Mouse (Mus musculus): ENCODE results near the gene Zdhhc11. TPM values are rescaled to one million over a fixed set of nuclear protein-coding genes. Genes with fewer than 3 reads are reported as not detected.
A peak's percentile ranks its signal among the peaks of the same experiment; 100 is the strongest.

The Zdhhc11 gene
- total and polyA plus RNA-seq, 2 experiments: not detected

DNA sequence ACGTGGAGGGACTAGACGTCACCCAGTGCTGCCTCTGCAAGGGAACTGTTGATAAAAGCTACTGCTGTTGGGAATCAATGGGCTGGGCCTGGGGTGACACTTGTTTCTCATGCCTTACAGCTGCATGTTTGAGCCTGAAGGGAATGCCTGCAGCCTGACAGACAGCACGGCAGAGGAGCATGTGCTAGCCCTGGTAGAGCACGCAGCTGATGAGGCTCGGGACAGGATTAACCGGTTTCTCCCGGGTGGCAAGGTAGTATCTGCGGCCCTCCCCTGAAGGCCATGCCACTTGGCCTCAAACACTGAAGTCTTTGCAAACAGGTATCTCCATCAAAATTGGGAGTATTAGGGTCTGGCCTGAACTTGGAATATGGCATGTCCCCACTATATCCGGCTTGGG lies 19.0 kb upstream of the Zdhhc11 start:
- H3K4me1 ChIP-seq (ENCODE audit: control insufficient read depth, insufficient read depth, low read length): no peaks in the 10 kb centered on the region
- 97% methylated on average over 9 of the region's 9 CpGs for WGBS
- no peak overlapping the region for H3K9ac ChIP-seq (ENCODE audit: low read depth, low read length)
- no peaks in the 10 kb centered on the region for H3K27me3 ChIP-seq (ENCODE audit: control insufficient read depth, insufficient read depth, low read length)
- peaks cover 32% of the 10 kb centered on the region for H3K36me3 ChIP-seq (ENCODE audit: control insufficient read depth, insufficient read depth, low read length)
- no peak overlapping the region for H3K27ac ChIP-seq (replicated peaks; ENCODE audit: insufficient read depth, low read depth, low read length)
- H3K79me2 ChIP-seq (ENCODE audit: control insufficient read depth, insufficient read depth, low read length): no peaks in the 10 kb centered on the region
- no peak for DNase-seq (ENCODE audit: extremely low read depth, low read depth, low spot score)
- no peak overlapping the region for H3K4me3 ChIP-seq (ENCODE audit: insufficient read depth, low read depth, low read length)
- TF ChIP-seq CTCF (IDR thresholded peaks at IDR 0.05; ENCODE audit: low read depth, low read length) (no peak), POLR2A (IDR thresholded peaks at IDR 0.05; ENCODE audit: extremely low read depth, insufficient read depth, low read length) (no peak)

DNA sequence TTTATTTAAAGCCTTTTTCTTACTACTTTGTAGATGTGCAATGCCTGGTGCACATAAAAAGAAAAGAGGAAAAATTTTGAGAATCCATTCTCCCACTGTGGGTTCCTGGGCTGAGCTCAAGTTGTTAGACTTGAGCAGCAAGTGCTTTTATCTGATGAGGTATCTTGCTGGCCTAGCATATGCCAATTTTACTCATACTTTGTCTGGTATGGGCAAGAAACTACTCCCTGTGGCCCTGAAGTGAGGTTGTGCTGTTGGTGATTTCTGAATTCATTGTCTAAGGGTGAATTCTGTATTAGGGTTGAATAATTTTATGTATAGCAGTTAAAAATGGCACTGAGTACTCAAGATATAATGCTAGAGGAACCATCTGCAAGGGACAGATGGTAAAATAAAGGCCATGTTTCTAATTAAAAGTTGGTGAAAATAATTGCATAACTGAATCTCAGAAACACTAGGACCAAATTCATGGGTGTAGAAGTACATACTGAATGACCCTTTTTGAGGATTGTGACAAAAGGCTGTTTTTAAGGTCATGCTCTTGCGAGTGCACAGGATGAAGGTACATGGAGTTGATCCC lies 10.0 kb upstream of the Zdhhc11 start:
- Histone ChIP-seq H3K9ac (ENCODE audit: low read depth, low read length) (no peak overlapping the region), H3K4me3 (ENCODE audit: insufficient read depth, low read depth, low read length) (no peak overlapping the region), H3K36me3 (ENCODE audit: control insufficient read depth, insufficient read depth, low read length) (peaks cover 27% of the 10 kb centered on the region), H3K79me2 (ENCODE audit: control insufficient read depth, insufficient read depth, low read length) (no peaks in the 10 kb centered on the region), H3K4me1 (ENCODE audit: control insufficient read depth, insufficient read depth, low read length) (no peaks in the 10 kb centered on the region), H3K27ac (replicated peaks; ENCODE audit: insufficient read depth, low read depth, low read length) (no peak overlapping the region), H3K27me3 (ENCODE audit: control insufficient read depth, insufficient read depth, low read length) (no peaks in the 10 kb centered on the region)
- TF ChIP-seq POLR2A (IDR thresholded peaks at IDR 0.05; ENCODE audit: extremely low read depth, insufficient read depth, low read length) (no peak), CTCF (IDR thresholded peaks at IDR 0.05; ENCODE audit: low read depth, low read length) (no peak)
- 97% methylated on average over 1 of the region's 1 CpGs for whole genome bisulfite sequencing
- no peak for DNase-seq (ENCODE audit: extremely low read depth, low read depth, low spot score)

DNA sequence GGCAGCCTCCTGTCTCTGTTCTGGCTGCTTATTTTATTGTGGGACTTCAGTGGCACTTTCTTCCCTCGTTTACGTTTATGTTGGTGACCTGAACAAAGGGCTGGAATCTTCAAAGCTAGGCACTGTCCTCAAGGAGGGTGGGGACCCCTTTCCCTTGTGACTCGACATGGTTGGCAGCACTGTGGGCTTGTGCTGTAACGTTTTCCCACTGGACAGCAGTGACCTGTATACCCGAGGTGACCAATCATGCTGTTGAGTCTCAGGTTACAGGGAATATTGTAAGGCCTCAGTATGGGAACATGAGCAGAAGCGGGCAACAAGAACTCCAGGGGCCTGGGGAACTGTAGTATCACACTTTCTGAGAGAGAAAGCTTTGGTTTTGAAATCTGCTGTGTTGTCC lies 9.0 kb upstream of the Zdhhc11 start:
- Histone ChIP-seq H3K36me3 (ENCODE audit: control insufficient read depth, insufficient read depth, low read length) (peaks cover 28% of the 10 kb centered on the region), H3K27ac (replicated peaks; ENCODE audit: insufficient read depth, low read depth, low read length) (no peak overlapping the region), H3K9ac (ENCODE audit: low read depth, low read length) (no peak overlapping the region), H3K4me1 (ENCODE audit: control insufficient read depth, insufficient read depth, low read length) (no peaks in the 10 kb centered on the region), H3K4me3 (ENCODE audit: insufficient read depth, low read depth, low read length) (no peak overlapping the region), H3K27me3 (ENCODE audit: control insufficient read depth, insufficient read depth, low read length) (no peaks in the 10 kb centered on the region), H3K79me2 (ENCODE audit: control insufficient read depth, insufficient read depth, low read length) (no peaks in the 10 kb centered on the region)
- DNase-seq (ENCODE audit: extremely low read depth, low read depth, low spot score): no peak
- 94% methylated on average over 6 of the region's 6 CpGs for WGBS
- TF ChIP-seq CTCF (IDR thresholded peaks at IDR 0.05; ENCODE audit: low read depth, low read length) (no peak), POLR2A (IDR thresholded peaks at IDR 0.05; ENCODE audit: extremely low read depth, insufficient read depth, low read length) (no peak)

DNA sequence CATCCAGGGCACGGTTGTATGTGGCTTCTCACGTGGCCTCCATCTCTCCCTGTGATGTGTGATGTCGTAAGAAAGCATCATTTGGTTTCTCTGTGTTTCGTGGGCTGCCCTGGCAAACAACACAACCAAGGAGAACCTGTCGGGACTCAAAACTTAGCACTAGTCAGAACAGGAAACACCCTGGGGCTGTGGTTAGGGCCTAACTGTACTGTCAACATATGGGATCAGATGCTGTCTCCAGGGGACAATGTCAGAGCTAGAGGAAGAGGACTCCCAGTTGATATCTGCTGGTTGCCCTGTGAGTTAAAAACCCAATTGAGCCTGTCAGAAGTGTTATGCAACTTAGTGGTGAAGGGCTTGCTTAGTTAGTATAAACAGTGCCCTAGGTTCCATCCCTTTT lies 8.1 kb upstream of the Zdhhc11 start:
- Histone ChIP-seq H3K4me3 (ENCODE audit: insufficient read depth, low read depth, low read length) (no peak overlapping the region), H3K27me3 (ENCODE audit: control insufficient read depth, insufficient read depth, low read length) (no peaks in the 10 kb centered on the region), H3K4me1 (ENCODE audit: control insufficient read depth, insufficient read depth, low read length) (no peaks in the 10 kb centered on the region), H3K27ac (replicated peaks; ENCODE audit: insufficient read depth, low read depth, low read length) (no peak overlapping the region), H3K79me2 (ENCODE audit: control insufficient read depth, insufficient read depth, low read length) (no peaks in the 10 kb centered on the region), H3K36me3 (ENCODE audit: control insufficient read depth, insufficient read depth, low read length) (peaks cover 28% of the 10 kb centered on the region), H3K9ac (ENCODE audit: low read depth, low read length) (no peak overlapping the region)
- 89% methylated on average over 5 of the region's 5 CpGs for WGBS
- TF ChIP-seq CTCF (IDR thresholded peaks at IDR 0.05; ENCODE audit: low read depth, low read length): no peak
- TF ChIP-seq POLR2A (IDR thresholded peaks at IDR 0.05; ENCODE audit: extremely low read depth, insufficient read depth, low read length): no peak
- no peak for DNase-seq (ENCODE audit: extremely low read depth, low read depth, low spot score)

DNA sequence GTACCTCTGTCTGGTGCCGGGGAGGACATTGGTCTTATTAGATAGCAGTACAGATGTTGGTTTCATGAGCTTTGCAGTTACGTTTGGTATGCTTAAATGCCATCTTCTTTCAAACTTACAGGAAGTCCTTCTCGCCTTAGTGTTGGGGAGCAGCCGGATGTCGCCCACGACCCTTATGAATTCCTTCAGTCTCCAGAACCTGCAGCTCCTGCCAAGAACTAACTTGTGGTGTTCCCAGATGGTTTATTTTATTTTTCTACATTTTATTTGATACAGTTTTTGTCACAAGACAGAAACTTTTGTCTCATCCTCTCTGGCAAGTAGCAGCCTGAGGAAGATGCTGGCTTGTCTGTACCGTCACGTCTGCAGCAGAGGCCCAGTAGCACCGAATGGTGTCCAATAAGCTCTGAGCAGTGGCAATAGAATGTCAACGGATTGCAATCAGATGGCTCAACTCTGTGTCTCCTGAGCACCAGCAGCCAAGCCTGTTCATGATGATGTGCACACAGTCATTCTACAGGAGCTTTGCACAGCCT lies 3.5 kb upstream of the Zdhhc11 start:
- Histone ChIP-seq H3K27me3 (ENCODE audit: control insufficient read depth, insufficient read depth, low read length) (no peaks in the 10 kb centered on the region), H3K9ac (ENCODE audit: low read depth, low read length) (no peak overlapping the region), H3K79me2 (ENCODE audit: control insufficient read depth, insufficient read depth, low read length) (no peaks in the 10 kb centered on the region), H3K4me3 (ENCODE audit: insufficient read depth, low read depth, low read length) (no peak overlapping the region), H3K27ac (replicated peaks; ENCODE audit: insufficient read depth, low read depth, low read length) (no peak overlapping the region), H3K36me3 (ENCODE audit: control insufficient read depth, insufficient read depth, low read length) (peaks cover 14% of the 10 kb centered on the region), H3K4me1 (ENCODE audit: control insufficient read depth, insufficient read depth, low read length) (no peaks in the 10 kb centered on the region)
- no peak for DNase-seq (ENCODE audit: extremely low read depth, low read depth, low spot score)
- TF ChIP-seq POLR2A (IDR thresholded peaks at IDR 0.05; ENCODE audit: extremely low read depth, insufficient read depth, low read length) (no peak), CTCF (IDR thresholded peaks at IDR 0.05; ENCODE audit: low read depth, low read length) (no peak)
- WGBS: 89% methylated on average over 10 of the region's 10 CpGs

DNA sequence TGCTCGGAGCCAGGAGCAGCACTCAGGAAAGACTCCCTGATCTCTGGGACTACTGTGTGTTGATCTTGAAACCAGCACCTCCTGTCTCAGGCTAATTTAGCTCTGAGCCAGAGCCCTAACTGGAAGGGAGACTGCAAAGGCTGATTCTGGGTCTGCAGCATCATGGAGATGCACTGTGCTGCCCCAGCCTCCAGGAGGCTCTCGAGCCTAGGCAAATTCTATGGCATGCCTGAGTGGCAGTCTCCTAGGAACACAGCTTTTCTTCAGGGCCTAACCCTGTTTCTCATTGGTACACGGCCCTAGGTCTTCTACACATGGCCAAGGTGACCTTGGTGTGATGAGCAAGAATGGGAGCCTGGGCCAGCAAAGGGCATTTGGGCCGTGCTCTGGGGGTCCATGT lies 2.5 kb upstream of the Zdhhc11 start:
- peaks cover 11% of the 10 kb centered on the region for H3K36me3 ChIP-seq (ENCODE audit: control insufficient read depth, insufficient read depth, low read length)
- H3K4me1 ChIP-seq (ENCODE audit: control insufficient read depth, insufficient read depth, low read length): no peaks in the 10 kb centered on the region
- DNase-seq (ENCODE audit: extremely low read depth, low read depth, low spot score): no peak

More for the DNA sequence above, 2.5 kb upstream of the Zdhhc11 start:
- Histone ChIP-seq H3K79me2 (ENCODE audit: control insufficient read depth, insufficient read depth, low read length) (no peaks in the 10 kb centered on the region), H3K9ac (ENCODE audit: low read depth, low read length) (no peak overlapping the region), H3K27me3 (ENCODE audit: control insufficient read depth, insufficient read depth, low read length) (no peaks in the 10 kb centered on the region), H3K27ac (replicated peaks; ENCODE audit: insufficient read depth, low read depth, low read length) (no peak overlapping the region), H3K4me3 (ENCODE audit: insufficient read depth, low read depth, low read length) (no peak overlapping the region)
- TF ChIP-seq POLR2A (IDR thresholded peaks at IDR 0.05; ENCODE audit: extremely low read depth, insufficient read depth, low read length): no peak
- TF ChIP-seq CTCF (IDR thresholded peaks at IDR 0.05; ENCODE audit: low read depth, low read length): 0 out of 2 replicates have a peak, but pooled peaks have one; percentile 31
- WGBS: 90% methylated on average over 4 of the region's 4 CpGs

All from liver, adult 2 months (tissue).